Mouse (Mus musculus): ENCODE measurements around the gene Gm49450.
"Not testable (repeated sequence)": the region's sequence is repeated elsewhere in the genome, so short reads cannot be mapped to it uniquely, and the experiment has no call there.

DNA sequence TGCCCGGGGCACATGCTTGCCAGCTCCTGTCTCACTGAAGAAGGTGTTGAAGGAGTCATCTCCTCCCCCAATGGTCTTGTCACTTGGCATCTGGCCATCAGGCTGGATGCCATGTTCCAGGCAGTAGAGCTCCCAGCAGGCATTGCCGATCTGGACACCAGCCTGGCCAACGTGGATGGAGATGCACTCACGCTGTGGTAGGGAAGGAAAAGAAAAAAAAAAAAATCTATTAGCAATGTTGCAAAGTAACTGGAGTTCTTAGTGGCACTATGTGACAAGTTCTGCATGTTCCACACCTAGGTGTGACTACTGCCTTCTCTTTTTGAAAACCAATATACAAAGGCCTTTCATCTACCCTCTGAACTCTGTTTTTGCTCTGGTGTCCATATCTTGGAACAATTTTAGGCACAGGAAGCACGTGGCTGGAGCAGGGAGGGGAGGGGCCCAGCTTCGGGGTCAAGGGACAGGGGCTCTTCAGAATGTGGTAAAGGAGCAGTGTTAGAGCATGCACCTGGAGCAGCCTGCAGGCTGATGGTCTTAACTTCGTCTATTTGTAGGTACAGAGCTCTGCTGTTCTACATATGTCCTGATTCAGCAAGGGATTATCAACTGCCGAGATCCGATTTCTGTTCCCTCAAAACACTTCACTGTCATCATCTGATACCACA, 20.2 kb downstream of the Gm49450 start:
- TF ChIP-seq CTCF (IDR thresholded peaks at IDR 0.05; ENCODE audit: low read depth); EP300 (optimal IDR thresholded peaks at IDR 0.05): not testable (repeated sequence)
